Mouse (Mus musculus): ENCODE data around the gene Poc1a.

Poc1a gene

DNA sequence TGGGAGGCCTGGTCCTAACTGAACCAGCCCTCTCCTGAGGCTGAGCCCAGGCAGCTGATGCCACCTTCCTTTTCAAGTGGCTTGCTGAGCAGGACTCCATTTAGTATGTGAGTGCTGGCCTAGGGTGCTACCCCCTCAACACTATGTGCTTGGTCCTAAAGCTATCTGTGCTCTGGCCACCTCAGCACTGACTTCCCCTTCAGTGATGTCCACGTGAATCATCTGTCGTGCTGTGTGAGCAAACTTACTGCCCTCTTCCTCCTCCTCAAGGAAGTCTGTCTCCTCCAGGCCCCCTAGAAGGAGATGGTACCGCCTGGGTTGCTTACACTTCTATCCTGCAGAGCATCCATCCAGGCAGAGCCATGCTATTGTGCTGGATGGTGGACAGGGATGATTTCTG lies 51.9 kb downstream of the Poc1a start:
- DNase-seq (ENCODE audit: extremely low read depth, low read depth) = no peak

- no peak for DNase-seq (ENCODE audit: extremely low read depth, low read depth)
Measured at GRCm38 (mm10) chr9:106337620-106338019, 56.8 kb downstream of the Poc1a start.

GRCm38 (mm10) chr9:106338462-106339172 lies 57.8 kb downstream of the Poc1a start:
- no peak for DNase-seq (ENCODE audit: extremely low read depth, low read depth)

- no peak for DNase-seq (ENCODE audit: extremely low read depth, low read depth)
Measured at GRCm38 (mm10) chr9:106339173-106339558, 58.3 kb downstream of the Poc1a start.

DNA sequence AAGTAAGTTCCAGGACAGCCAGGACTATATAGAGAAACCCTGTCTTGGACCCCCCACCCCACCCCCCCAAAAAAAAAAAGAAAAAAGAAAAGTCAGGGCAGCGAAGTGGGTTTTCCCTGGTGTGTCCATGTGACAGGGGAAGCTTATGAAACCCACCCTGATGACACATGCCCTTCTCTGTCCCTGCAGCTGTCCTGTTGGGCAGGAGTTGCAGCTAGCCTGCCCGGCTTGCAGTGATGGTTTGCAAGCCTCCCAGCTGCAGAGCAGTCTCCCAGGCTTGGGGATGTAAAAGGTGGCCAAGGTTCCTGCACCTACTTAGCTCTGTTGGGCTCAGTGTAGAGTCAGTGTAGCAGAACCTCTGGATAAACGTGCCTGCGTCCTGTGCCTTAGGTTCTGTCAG lies 58.9 kb downstream of the Poc1a start:
- DNase-seq (ENCODE audit: extremely low read depth, low read depth) = no peak

DNA sequence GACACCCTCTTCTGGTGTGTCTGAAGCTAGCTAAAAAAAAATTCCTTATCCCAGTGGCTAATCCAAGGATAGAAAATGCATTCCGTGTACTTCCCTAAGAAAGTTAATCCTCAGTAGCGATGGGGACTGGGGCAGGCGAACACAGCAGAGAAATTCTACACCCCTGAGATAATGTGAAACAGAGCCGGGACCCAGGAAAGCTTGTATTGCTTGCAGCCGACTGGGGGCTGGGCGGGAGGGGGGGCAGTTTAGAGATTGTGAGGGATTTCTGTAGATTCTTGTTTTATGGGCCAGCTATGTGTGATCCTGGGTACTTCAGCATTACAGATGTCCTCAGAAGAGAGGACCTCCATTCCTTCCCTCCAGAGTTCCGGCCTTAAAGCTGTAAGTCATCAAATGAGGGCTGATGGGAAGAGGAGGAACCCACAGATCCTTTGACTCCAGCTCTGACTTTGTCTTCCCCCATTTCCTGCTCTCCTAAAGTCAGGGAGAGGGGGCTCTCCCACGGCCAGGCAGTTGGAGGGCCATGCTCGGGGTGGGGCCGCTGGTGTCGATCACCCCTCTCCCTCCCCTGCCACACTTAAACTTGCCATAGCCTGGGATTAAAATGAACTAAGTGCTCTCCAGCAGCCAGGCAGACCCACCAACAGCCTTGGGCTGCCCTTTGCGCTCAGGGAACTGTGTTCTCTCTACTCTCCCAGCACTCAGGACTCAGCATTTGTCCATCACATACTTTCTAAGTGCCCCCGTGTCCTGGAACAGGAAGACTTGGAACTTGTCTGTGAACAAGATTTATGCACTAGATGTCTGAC lies 59.8 kb downstream of the Poc1a start:
- DNase-seq (ENCODE audit: extremely low read depth, low read depth) = no peak

- DNase-seq (ENCODE audit: extremely low read depth, low read depth) = no peak
Measured at GRCm38 (mm10) chr9:106341313-106341686, 60.4 kb downstream of the Poc1a start.

- DNase-seq (ENCODE audit: extremely low read depth, low read depth) = no peak
Measured at GRCm38 (mm10) chr9:106342573-106342972, 61.7 kb downstream of the Poc1a start.

DNA sequence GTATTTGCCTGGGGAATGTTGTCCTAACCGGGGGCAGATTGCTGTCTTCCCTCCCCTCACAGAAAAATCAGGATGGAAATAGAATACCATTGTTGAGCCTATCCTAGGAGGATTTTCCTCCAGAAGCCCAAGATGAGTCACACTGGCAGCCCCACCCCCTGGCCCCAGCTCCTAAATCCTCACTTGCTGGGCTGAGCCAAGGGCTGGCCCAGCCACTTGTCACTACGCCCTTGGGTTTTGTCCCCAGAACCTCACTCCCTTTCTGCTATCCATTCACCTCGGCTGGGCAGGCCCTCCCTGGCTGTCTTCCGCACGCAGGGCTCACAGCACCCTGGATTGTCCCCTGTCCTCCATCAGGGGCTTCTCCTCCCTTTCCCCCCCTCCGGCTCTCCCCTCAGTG lies 64.3 kb downstream of the Poc1a start:
- DNase-seq (ENCODE audit: extremely low read depth, low read depth) = no peak

DNA sequence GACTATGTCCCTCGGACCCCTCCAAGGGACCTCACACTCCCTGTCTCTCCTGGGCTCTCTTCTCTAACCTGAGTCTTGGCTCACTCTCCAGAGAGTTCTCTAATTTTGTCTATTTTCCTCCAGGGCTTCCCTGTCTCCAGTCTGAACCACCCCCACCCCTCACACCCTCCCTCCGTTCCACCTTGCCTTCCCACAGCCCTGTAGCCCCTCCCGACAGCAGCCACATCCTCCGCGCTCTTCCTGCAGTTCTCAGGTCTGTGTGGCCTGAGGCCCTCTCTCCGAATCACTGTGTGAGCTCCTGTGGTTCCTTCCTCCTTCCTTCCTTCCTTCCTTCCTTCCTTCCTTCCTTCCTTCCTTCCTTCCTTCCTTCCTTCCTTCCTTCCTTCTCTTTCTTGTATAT lies 64.8 kb downstream of the Poc1a start:
- DNase-seq (ENCODE audit: extremely low read depth, low read depth) = no peak

DNA sequence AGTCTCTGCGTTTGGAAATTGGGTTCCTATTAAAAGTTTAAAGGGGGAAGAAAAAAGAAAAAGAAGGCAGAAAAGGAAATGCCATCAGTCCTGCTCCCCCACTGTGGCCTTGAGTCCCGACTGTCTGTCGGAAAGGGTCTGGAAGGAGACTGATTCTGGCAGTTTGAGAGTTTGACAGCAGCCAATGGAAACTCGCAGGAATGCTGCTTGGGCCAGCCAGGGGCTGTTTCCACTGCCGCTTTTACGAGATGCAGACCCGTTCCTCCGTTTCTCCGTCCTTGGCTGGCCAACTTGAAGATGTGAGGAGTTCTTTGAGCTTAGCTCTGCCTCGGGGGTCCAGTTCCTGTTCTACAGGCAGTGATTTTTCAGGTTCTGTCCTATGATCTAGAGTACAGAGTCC lies 67.4 kb downstream of the Poc1a start:
- no peak for DNase-seq (ENCODE audit: extremely low read depth, low read depth)

- no peak for DNase-seq (ENCODE audit: extremely low read depth, low read depth)
Measured at GRCm38 (mm10) chr9:106349075-106349474, 68.2 kb downstream of the Poc1a start.

- no peak for DNase-seq (ENCODE audit: extremely low read depth, low read depth)
Measured at GRCm38 (mm10) chr9:106351178-106351577, 70.3 kb downstream of the Poc1a start.

DNA sequence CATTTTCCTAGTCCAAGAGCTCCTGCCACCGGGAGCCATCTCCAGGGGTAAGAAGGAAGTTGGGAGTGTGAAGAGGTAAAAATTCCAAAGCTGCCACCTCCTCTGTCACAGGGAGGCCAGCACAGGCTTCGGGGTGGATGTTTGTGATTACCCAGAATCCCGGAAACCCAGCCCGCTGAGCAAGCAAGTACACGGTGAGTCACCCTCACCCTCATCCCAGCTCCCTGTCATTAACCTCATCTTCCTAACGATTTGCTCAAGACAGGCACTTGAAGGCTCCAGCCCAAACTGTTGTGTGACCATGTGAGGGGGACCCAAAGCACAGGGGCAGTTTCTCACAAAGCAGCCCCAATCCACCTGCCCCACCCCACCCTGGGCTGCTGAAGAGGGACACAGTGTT lies 72.9 kb downstream of the Poc1a start:
- no peak for DNase-seq (ENCODE audit: extremely low read depth, low read depth)

- no peak for DNase-seq (ENCODE audit: extremely low read depth, low read depth)
Measured at GRCm38 (mm10) chr9:106354810-106355209, 73.9 kb downstream of the Poc1a start.

GRCm38 (mm10) chr9:106355217-106355974 lies 74.5 kb downstream of the Poc1a start:
- DNase-seq (ENCODE audit: extremely low read depth, low read depth) = no peak

DNA sequence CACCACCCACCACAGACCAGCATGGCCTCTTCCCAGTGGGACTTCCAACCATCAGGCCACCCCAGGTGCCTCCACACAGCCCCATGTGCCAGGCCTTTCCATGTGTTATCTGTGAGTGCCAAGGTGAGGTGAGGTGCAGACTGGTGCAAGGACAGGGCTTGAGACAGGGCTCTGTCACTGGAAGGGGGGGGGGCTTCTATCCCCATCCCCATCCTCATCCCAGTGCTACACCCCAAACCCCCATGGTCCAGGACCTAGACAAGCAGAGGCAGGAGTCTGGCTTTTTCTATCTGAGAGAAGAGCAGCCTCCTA lies 75.1 kb downstream of the Poc1a start:
- no peak for DNase-seq (ENCODE audit: extremely low read depth, low read depth)

DNA sequence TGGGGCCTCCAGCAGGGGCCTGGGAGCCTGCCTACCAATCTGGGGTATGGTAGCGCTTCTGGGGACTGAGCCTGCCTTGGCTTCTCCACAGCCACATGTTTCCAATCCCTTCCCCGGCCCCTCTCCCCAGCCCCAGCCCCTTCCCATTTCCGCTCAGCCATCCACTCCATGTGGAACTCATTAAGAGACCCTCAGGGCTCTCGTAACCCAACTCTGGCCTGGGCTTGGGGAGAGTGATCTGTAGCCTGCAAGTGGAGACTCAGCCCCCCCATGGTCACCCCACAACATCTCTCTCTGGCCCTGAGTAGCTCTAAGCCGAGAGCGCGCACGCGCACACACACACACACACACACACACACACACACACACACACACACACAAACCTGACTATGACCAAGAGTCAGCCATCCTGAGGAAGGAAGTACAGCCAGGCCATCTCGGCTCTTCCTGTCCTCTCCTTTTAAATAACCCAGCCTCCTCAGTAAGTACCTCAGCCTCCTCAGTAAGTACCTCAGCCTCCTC lies 75.5 kb downstream of the Poc1a start:
- DNase-seq (ENCODE audit: extremely low read depth, low read depth) = no peak

DNA sequence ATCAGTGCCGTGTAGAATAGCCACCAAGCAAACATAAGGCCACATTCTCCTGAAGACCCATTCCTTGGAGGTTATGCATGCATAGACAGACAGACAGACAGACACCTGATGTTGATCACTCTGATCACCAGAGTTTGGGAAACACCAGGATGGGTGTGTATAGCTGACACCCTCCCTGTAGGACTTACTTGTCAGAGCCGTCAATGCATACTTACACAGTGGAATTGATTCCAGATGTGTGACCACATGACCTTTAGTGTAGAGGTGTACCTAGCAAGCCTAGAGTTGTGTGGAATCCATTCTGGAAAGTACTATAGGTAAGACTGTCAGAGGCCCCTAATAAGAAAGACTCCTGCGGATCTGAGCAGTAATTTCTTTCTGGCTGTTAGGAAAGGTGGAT lies 76.3 kb downstream of the Poc1a start:
- DNase-seq (ENCODE audit: extremely low read depth, low read depth) = no peak

GRCm38 (mm10) chr9:106359297-106359696 lies 78.4 kb downstream of the Poc1a start:
- DNase-seq (ENCODE audit: extremely low read depth, low read depth) = no peak

- no peak for DNase-seq (ENCODE audit: extremely low read depth, low read depth)
Measured at GRCm38 (mm10) chr9:106361140-106361539, 80.3 kb downstream of the Poc1a start.

- no peak for DNase-seq (ENCODE audit: extremely low read depth, low read depth)
Measured at GRCm38 (mm10) chr9:106365333-106365732, 84.5 kb downstream of the Poc1a start.

All from MEL-GATA-1-ER (cell line).